Mouse (Mus musculus) effector memory CD4-positive, alpha-beta T cell, adult 7 months (primary cell): ENCODE data around the gene Kif1a. TPM values are rescaled to one million over a fixed set of nuclear protein-coding genes. Genes with fewer than 3 reads are reported as not detected.

Source experiments
- polyA plus RNA-seq: library from polyadenylated mRNA; unstranded; fragments of 100-300 nt; shearing (Covaris generic); gene quantifications from one replicate; pipeline ENCODE4 v1.2.1, GENCODE M21; 2017

Kif1a gene
- 0.22 TPM for polyA plus RNA-seq

DNA sequence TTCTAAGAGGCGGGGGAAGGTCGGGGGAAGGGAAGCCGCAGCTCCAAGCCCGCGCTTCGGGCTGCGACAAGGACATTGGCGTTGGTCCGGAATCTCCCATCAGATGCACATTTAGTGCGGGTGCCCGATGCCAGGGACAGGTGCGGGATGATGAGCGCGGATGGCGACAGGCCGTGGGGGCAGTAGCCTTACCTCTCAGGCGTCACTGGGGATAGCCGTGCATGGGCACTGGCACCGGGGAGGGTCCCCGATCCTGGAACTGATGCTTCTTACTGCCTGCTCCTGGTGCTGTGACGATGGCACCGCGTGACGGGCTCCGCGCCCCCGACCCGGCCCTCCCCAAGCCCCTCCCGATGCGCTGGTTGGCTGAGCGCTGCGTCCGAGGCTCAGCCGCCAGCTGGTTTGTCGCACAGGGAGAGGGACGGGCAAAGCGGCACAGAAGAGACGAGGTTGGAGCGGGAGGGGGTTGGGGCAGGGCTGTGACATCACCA, at the start of gene Kif1a:
Kif1a (minus strand) TSS at position 381 of the 491 bp plus-strand sequence.

DNA sequence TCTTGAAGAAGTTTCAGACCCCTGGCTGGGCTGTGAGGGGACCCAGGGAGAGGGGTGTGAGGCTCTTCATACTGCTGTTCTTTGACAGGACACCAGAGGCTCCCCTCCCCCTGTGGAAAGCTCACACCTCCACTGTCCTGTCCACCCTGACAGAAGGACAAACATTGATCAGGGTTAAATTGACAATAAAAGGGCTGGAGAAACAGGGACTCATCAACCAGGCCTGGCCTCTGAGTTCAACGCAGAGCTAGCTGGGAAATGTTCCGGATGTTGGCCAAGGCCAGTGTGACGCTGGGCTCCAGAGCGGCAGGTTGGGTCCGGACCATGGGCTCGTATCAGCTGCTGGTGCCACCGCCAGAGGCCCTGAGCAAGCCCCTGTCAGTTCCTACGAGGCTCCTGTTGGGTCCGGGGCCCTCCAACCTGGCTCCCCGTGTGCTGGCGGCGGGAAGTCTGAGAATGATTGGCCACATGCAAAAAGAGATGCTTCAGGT, 33.3 kb upstream of the Kif1a start, which contains the start of gene Agxt:
Agxt (plus strand) TSS at position 205 of the 491 bp plus-strand sequence.

DNA sequence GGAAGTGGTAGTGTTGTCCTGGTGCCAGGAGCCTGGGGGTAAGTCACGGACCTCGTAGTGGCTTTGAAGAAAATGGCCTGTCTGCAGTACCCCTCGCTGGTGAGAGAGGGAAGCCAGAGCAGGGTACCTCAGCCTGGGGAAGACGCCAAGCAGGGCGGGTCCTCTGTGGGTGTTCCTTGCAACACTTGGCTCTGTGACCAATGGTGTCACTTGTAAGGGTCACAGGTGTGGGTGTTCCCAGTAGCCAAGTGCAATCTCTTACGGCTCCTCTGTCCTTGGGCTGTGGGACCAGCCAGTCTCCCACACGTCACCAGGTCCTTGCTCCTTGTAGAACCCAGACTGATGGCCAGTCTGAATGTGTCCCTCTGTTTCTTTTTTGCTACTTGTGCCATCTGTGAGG, 95.7 kb downstream of the Kif1a start, which contains the start of gene Aqp12:
Aqp12 (plus strand) TSS at position 274 of the 400 bp plus-strand sequence.

Other genes with a start within 250 kb of the Kif1a start
- 0.32 TPM for gene Ankmy1, start 199.0 kb downstream of the Kif1a start, polyA plus RNA-seq
- gene Dusp28, start 195.0 kb downstream of the Kif1a start, polyA plus RNA-seq, result 7.2 TPM
- gene Rnpepl1, start 191.2 kb downstream of the Kif1a start, polyA plus RNA-seq, result 70.9 TPM
- 12.3 TPM for gene Capn10, start 167.6 kb downstream of the Kif1a start, polyA plus RNA-seq
- gene Gpr35, start 151.1 kb downstream of the Kif1a start, polyA plus RNA-seq, result not detected
- gene Aqp12, start 95.6 kb downstream of the Kif1a start, polyA plus RNA-seq, result not detected
- not detected for gene Agxt, start 33.3 kb upstream of the Kif1a start, polyA plus RNA-seq
- gene 2310007B03Rik, start 59.0 kb upstream of the Kif1a start, polyA plus RNA-seq, result not detected
- gene Crocc2, start 66.8 kb upstream of the Kif1a start, polyA plus RNA-seq, result 0.11 TPM
- gene Sned1, start 133.9 kb upstream of the Kif1a start, polyA plus RNA-seq, result not detected
- gene Mterf4, start 204.0 kb upstream of the Kif1a start, polyA plus RNA-seq, result 10.0 TPM
- gene Ppp1r7, start 240.9 kb upstream of the Kif1a start, polyA plus RNA-seq, result 42.4 TPM
- 0.28 TPM for gene Pask, start 241.5 kb upstream of the Kif1a start, polyA plus RNA-seq